Mouse (Mus musculus): ENCODE measurements around the gene Fshr.
"Not testable (repeated sequence)": the region's sequence is repeated elsewhere in the genome, so short reads cannot be mapped to it uniquely, and the experiment has no call there.

The Fshr gene

DNA sequence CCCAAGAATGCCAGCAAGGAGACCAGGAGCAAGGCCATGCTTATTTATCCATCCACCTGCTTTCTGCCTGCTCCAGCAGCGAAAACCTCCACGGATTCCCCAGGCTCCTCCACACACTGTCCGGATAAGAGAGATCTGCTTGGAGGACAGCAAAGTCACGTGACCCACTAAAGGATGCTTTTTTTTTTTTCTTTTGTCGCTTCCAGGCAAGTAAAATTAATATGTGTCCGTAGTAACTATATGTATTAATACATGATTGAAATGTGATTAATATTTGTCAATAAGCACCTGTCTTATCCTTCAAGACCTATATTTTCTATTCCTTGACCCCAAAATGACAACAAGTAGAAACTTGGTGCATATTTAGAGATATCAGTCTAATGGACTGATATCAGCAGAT, at the start of gene Fshr:
Gene Fshr, minus strand, starts transcription at position 101 of the 400 bp plus-strand sequence.
- no peak for DNase-seq

DNA sequence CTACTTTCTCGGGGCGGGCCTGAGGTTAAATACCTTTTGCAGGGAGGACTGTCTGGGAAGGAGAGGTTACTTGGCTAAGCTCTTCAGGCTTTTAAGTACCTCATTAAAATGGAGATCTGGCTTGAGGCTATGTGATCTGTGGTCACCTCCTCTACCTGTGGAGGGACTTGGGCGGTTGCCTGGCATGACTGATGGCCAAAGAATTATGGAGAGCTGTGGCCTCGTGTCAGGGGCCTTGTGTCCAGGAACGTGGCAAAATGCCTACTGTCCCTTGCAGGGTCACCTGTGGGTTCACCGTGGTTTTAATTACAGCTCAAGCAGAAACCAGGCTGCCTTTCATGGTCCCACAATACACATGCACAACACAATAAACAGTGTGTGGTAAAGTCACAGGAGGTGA, 1.7 kb upstream of the Fshr start:
- no peak for DNase-seq

DNA sequence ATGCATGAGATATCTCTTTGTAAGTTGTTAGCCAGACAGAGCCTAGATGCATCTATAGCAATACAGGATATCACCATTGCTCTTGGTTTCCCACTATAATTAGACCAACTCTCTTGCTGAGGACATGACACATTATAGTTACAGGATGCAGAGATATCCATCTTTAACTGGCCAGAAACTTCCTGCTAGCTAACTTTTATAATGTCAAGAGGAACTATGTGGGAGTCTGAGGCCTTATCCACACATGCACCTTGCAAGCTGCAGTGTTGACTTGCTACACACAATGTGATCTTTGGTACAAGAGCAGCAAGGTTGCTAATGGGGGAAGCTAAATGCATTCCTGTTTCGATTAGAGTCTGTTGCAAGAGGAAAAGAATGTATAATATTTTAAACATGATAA, 26.9 kb downstream of the Fshr start:
- no peak for DNase-seq

- DNase-seq: no peak
Measured at GRCm38 (mm10) chr17:89164773-89165172, 35.7 kb downstream of the Fshr start.

- DNase-seq: no peak
Measured at GRCm38 (mm10) chr17:89162475-89162874, 38.0 kb downstream of the Fshr start.

DNA sequence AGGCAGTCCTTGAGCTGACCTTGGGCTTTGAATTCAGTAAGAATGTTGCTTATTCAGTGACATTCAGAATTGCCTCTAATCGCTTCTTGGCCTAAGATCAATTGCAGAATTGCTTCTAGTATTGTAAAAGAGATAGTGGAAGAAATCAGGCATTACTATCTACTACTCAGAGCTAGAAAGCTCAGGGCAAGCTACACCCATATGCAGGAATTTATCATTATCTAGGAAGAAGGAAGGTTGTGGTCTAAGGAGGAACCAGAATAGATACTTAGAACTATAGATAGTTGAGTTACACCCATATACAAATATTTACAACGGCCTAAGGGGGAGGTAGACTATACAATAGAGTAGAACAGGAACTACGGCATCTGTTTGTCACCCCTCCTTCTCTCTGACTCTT, 41.1 kb downstream of the Fshr start:
- DNase-seq: not testable (repeated sequence)

DNA sequence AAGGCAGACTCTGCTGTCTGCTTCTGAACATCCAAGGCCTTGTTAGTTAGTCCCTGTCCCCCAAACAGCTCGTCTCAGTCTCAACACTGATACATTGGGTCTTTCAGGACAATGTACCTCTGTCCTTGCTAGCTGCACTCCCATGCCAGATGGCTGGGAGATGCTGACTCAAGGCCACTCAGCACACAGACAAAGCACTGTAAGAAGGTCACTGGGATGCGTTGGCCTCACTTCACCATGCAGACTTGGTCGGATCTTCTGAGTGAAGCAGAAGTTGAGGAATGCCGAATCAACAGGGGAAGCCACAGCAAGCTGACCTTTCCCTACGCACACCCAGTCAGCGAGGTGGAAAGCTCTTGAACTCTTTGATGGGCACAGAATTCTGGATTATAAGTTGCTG, 55.7 kb downstream of the Fshr start:
- peak; percentile 14 for DNase-seq

DNA sequence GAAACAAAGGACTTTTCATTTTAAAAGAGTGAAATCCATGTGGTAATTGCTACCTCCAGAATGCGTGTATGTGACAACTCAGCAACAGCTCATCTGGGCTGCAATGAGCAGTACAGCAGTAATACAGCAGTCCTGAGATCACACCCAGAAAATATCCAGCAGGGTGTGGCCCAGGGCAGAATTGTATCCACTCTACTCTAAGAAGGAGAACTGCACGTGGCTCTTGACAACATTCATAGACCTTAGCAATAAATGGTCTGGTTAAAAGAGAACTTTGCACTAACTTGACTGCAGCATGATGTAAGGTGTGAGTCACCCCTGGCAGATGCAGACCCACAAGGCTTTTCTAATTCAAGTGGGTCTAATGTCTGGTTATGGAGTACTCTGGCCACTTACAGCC, 80.5 kb downstream of the Fshr start:
- no peak for DNase-seq

- no peak for DNase-seq
Measured at GRCm38 (mm10) chr17:89119250-89119649, 81.2 kb downstream of the Fshr start.

DNA sequence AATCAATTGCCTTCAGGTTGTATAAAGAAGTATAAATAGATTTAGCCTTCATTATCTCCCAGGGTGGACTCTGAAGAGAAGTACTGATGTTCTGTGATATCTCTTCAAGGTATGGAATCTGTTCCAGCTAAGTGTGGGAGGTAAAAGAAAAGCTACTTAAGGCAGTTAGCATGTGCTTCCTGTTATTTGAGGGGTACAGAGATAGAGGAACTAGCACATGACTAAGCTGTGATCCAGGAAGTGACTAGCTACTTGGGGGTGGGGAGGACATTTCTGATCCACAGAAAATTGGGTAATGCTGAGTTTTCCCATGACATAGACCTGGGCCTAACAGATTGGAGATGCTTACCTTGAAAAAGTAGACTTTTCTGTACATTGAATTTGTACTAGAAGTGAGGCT, 86.5 kb downstream of the Fshr start:
- DNase-seq: no peak

DNA sequence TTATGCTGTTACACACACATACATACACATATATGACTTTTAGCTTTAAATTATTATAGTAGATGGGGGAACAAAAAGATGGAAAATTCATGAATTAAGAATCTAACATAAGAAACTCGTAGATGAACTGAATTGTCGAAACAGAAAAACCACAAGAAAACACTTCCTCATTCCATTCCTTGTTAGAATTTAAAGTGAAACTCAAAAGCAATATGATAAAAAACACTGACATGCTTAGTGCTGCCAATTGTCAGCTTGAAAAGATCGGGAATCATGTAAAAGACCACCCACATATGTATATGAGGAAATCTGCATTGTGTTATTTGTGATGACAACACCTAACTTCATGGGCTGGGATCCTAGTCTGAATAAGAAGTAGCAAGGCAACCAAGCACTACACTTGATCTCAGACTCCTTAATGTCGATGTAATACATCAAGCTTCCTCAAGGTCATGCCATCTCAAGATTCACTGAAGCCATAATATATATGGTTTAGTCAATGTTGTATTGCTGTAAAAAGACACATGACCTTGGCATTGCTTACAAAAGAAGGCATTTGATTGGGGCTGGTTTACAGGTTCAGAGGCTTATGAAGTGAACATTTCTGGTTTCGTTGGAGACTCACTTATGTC, 99.6 kb downstream of the Fshr start:
- DNase-seq: no peak

GRCm38 (mm10) chr17:89099733-89100132, 100.7 kb downstream of the Fshr start:
- not testable (repeated sequence) for DNase-seq

DNA sequence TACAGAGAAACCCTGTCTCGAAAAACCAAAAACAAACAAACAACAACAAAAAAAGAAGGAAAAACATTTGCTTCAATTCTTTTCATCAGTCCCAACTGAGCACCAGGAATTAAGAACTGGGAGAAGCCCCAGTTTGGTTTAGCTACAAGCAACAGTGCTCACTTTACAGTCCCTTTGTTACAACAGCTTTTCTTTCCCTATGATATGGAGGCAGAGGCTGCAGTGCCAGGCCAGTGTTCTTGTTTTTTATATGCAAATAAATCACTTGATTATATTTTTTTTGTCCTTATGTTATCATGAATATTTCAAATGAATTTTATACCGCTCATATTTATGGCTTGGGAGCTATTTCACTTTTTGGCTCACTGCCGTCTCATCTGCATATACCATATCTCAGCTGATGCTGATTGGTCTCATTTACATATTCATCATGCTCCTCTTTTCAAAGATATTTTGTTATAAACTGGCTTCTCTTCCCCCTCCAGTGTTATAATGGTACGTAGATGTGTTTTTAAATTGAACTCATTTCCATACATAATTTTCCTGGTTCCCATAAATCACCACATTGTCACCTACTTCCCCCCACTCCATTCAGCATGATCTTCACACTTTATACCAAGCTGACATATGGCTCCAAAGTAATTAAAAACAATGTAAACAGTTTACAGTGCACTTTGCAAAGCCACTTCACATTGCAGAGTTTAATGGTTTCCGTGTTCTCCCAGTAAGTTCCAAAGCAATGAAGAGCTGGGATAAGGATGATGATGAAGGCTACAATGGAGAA, 110.6 kb downstream of the Fshr start:
- peak; percentile 8 for DNase-seq

DNA sequence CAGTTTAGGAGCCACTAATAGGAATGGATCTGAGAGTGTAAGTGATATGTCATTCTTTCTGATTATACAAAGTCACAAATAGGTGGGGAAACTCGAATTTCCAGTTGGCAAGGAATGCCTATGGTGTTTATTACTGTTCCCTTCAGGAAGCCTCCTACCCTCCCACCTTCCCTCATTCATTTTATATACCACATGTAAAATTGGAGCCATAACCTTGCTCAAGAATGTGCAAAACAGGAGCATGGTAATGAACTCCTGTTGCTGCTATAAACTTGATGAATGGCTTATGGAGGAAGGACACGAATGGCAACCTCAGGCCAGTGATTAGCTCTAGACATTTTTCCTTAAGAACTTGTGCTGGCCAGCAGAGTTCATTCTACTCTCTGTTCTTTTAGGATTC, 117.6 kb downstream of the Fshr start:
- DNase-seq: no peak

GRCm38 (mm10) chr17:89079706-89080105, 120.8 kb downstream of the Fshr start:
- DNase-seq: no peak

- peak; percentile 16 for DNase-seq
Measured at GRCm38 (mm10) chr17:89064327-89065095, 136.0 kb downstream of the Fshr start.

DNA sequence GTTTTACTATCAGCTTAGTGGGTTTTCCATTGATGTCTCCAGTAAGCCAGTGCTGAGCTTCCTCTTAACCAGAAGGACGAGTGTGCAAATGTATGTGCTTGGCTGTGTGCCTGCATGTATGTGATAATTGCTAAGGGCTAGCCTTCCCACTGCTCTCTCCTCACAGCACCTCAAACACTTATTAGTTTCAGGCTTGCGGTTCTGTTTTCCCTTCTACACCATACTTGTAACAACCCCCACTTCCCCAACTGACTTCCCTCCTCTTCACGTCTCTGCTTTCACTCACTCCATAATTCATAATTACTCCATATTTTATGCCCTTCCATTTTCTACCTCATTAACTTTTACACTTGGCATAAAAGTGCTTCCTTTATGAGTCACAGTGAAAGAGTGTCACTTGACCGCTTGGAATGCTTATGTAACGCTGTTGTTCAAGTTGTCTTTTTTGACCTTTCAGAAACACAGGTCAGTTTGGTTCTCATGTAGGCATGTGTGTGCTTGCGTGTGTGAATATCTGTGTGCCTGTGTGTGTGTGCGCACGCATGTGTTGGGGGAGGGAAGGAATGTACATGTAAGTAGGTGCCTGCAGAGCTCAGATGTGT, 138.0 kb downstream of the Fshr start:
- DNase-seq: no peak

DNA sequence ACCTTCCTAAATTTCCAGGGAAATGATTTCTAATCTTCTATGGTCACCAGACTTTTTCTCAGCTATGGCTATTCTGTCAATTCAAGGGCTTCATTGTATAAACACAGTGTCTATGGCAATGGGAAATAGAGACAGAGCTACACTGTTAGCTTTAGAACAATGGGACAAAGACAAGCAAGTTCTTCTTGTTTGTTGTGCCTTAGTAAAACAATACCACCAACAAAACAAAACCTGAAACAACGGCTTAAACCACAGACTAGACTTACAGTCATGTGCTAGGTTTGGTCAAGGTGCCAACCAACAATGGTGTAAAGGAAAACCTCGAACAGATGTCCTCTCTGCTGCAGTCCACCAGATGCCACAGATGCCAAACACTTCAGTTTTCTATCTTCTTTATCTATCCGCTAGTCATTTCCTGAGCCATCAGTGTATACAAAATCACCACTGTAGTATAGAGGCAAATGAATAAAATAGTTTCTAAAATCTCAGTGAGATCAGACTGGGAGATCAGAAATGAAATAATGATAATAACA, 149.4 kb downstream of the Fshr start:
- DNase-seq: peak; percentile 25

- no peak for DNase-seq
Measured at GRCm38 (mm10) chr17:89049071-89049470, 151.4 kb downstream of the Fshr start.

- DNase-seq: no peak
Measured at GRCm38 (mm10) chr17:89046016-89046415, 154.5 kb downstream of the Fshr start.

GRCm38 (mm10) chr17:89036723-89037122, 163.8 kb downstream of the Fshr start:
- DNase-seq: peak; percentile 29

GRCm38 (mm10) chr17:89036049-89036448, 164.4 kb downstream of the Fshr start:
- no peak for DNase-seq

DNA sequence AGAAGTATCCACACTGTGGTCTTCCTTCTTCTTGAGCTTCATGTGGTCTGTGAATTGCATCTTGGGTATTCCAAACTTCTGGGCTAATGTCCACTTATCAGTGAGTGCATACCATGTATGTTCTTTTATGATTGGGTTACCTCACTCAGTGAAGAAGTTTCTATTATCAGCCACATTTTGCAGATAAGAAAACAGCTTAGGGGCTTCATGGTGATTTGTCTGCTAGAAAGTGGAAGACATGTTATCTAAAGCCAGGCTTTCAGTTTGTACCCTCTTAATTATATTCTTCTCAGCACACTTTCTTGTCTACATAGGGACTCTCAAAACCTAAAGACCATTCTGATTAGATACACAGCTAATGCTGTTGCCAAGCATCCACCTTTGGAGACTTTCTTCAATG, 165.8 kb downstream of the Fshr start:
- no peak for DNase-seq
